Mouse (Mus musculus) liver, postnatal 0 days (tissue): ENCODE data around the gene Ptpn6.

ENCODE experiments used
- CTCF ChIP-seq: sonication (generic); IDR thresholded peaks from 2 replicates; pipeline ENCODE4 v1.5.1; 2016; ENCODE audit warnings: antibody characterized with exemption, low read depth
- EP300 ChIP-seq: IDR thresholded peaks from 2 replicates; pipeline ENCODE4 v1.6.1; 2016; ENCODE audit warnings: antibody characterized with exemption, low read depth, mild to moderate bottlenecking

DNA sequence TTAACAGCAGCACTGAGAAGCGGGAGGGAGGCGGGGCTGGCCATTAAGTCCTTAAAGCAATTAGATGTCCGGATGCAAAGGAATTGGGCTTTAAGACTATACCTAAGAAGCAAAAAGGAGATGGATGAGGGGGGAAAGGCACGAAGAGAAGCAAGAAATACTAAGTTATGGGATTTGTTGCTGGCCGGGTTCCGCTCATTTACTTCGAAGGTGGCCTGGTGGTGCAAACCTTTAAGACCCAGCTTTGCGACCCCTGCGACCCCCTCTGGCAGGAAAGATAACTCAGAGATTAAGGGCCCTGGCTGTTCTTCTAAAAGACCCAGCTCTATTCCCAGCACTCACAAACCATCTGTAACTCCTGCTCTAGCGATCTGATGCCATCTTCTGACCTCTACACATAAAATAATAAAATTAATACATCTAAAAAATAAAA, 41.5 kb upstream of the Ptpn6 start:
- TF ChIP-seq EP300: no peak
- TF ChIP-seq CTCF: no peak
